Mouse (Mus musculus) kidney, postnatal 25 days (tissue): ENCODE results near the gene Slc16a6.

Source experiments
- DNase-seq, 2 experiments: peaks; one replicate each; pipeline ENCODE4 v3.0.0; 2021; ENCODE audit warnings: mixed read lengths in 2 of 2

Gene Slc16a6

DNA sequence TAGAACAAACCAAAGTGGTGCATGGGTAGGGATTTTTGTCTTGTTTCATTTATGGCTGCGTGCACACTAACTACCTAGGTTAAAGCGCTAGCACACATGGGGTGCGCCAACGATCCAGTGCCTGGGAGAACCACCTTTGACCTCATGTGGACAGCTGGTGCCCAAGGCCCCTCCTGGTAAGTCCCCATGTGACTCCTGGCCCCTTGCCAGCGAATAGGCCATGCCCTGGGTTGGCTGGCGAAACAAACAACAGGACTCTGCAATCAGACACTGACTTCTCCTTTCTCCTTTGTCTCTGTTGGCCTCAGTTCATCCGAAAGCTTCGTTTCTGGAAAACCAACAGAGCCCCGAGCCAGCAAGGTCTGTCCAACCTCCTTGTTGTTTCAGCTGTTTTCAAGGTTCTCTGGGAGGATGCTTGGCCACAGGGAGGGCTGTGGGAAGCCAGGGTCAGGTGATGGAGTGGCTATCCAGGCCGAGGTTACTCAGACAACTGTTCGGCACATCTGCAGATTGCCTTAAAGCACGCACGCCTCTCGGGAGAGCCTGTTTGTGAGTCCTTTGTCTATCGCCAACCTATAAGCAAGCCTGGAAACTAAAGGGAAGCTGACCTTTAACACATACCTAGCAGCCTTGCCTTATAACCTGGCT is 12.1 kb upstream of the Slc16a6 start:
- DNase-seq = peak; percentile 93 to 95

GRCm38 (mm10) chr11:109480440-109480839 is 7.0 kb upstream of the Slc16a6 start:
- no peak for DNase-seq

- DNase-seq = no peak
These were observed 6.3 kb upstream of the Slc16a6 start for GRCm38 (mm10) chr11:109479575-109480285.

GRCm38 (mm10) chr11:109477606-109478380 is 4.4 kb upstream of the Slc16a6 start:
- no peak for DNase-seq

- no peak for DNase-seq
These were observed 3.3 kb upstream of the Slc16a6 start for GRCm38 (mm10) chr11:109476653-109477052.

GRCm38 (mm10) chr11:109476241-109476640 is 2.8 kb upstream of the Slc16a6 start:
- DNase-seq = no peak

DNA sequence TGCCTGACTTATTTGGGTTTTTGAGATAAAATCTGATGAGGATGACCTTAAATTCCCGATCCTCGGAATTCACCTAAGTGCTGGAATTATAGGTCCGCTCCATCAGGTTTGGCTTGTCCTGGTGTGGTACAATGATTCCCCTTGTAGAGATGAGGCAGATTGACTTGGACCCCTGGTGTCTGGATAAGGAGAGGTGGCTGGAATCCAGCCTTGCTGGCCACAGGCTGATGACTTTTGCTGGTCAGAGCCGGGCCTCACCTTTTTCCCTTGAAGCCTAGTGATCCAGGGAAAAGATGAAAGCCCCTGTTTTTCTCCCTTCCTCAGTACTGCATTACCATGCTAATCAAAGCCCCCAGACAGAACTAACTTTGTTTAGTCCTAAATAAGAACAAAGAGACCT is 2.3 kb upstream of the Slc16a6 start:
- no peak for DNase-seq

- no peak for DNase-seq
These were observed 1.4 kb upstream of the Slc16a6 start for GRCm38 (mm10) chr11:109474836-109475235.

GRCm38 (mm10) chr11:109474086-109474742 is 816 bp upstream of the Slc16a6 start:
- no peak for DNase-seq

GRCm38 (mm10) chr11:109472821-109473170 is 602 bp downstream of the Slc16a6 start:
- no peak for DNase-seq

DNA sequence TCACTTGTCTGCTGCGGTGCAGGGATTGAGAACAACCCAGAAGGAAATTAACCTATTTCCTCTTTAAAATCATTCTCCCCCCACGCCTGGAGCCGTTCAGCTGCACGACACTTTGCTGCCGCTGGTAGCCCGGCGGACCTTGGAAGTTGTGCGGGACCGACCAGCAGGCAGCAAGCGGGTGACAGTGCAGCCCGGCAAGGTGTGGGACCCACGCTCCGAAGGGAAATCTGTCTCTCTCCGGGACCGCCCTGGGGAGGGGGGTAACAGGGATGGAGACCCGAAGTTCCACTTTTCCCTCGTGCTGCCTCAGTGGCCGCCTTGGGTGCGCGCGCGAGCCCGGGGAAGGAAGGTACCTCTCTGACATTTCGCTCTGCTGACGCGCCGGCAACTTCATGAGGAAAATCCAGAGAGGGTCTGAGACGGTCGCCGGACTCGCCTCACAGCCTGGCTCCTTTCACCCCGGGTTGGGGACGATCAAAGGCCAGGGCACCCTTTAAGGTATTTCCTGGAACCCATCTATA is 1.2 kb downstream of the Slc16a6 start:
- peak; percentile 37 to 45 for DNase-seq

DNA sequence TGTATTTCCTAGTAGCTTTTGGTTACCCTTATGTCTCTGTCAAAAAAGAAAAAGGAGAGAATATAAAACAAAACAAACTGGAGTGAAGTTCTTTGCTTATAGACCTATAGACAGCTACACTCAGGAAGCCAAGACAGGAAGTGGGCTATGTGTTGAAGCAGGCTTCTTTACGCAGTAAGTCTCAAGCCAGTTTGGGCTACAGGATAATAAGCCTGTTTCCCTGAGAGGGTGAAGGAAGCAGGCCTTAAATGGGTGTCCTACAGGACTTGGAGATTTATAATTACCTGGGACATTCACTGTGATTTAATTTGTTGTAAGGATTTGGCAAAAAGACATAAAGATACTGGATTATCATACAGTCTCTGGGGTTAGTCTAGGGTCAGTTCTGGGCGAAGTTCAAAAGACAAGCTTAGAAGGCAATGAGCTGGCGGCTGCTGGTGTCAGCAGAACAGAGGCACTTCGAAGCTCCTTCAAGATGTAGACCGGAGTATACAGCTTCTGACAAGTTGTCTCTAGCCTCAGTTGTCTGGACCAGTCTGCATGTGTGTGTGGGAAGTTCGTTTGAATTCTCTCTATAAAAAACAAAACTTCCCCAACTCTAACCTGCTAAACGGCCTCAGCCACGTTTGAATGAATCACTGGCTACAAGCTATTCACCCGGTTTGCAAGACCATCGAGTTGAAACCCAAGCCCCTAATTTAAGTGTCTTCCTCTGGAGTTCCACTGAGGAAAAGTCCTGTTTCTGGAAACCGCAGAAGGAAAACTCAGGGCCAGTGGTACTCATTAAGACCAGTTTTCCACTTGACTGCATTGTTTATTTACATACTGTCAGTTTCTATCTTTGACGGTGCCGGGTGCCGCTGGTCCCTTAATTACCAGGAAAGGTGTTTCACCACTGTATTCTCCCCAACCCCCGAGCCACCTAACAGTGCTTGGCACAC is 2.2 kb downstream of the Slc16a6 start:
- DNase-seq = peak; percentile 45 to 70

GRCm38 (mm10) chr11:109470170-109470569 is 3.2 kb downstream of the Slc16a6 start:
- DNase-seq = no peak

GRCm38 (mm10) chr11:109468133-109468532 is 5.3 kb downstream of the Slc16a6 start:
- no peak for DNase-seq

DNA sequence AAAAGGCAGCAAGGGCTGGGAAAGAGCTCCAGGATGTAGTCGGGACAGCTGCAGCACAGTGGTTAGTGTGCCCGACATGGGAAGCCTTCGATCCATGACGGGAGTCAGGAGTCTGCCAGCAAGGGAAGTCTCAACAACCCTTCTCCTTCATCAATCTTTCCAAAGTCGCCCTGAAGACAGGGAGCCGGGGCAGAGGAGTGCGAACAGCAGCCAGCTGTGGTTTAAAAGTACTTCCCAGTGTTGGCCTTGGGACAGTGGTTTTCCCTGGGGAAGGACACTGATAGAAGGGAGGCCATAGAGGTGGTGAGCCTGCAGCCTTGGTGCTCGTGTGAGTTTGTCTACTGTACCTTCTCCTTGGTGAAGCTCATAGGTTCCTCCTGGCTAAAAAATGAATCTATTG is 6.4 kb downstream of the Slc16a6 start:
- DNase-seq = no peak

- no peak for DNase-seq
These were observed 8.3 kb downstream of the Slc16a6 start for GRCm38 (mm10) chr11:109465068-109465467.

GRCm38 (mm10) chr11:109460586-109460985 is 12.8 kb downstream of the Slc16a6 start:
- DNase-seq = no peak

DNA sequence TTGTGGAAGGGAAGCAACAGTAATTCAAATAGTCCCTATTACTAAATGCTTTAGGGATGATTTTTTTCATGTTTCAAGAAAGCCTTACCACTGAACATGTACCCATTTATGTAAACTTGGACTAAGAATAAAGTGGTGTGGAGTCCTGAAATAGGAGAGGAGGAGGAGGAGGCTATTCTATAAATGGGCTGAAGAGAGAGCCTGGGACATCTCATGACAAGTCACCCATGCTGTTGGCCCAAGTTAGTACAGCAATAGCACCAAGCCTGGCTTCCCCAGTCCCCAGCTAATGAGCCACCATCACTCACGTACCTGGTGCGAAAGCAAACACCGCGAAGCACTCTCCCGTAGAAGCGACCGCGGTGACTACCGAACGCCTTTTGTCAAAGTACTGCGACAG is 15.2 kb downstream of the Slc16a6 start:
- no peak for DNase-seq

GRCm38 (mm10) chr11:109456261-109456660 is 17.1 kb downstream of the Slc16a6 start:
- no peak for DNase-seq

DNA sequence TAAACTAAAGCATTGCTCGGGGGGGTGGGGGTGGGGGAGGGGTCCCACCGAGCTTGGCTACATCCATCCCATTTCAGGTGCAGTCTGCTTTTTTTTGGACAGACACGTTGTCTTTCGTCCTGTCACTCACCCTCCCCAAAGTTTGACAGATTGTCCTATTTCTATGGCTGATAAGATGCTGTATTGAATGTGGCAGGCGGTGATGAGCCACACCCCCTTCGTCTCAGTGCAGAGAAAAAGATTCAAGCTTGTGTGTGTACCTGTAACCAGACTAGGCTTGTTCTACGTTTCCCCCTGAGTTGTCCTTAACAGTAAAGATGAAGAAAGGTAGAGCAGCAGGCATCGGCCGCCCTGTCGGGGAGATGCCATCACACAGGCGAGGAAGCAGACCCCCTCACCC is 22.2 kb downstream of the Slc16a6 start:
- no peak for DNase-seq

GRCm38 (mm10) chr11:109445438-109446035 is 27.9 kb downstream of the Slc16a6 start:
- DNase-seq = peak in 1 of 2 experiments; percentile 11
